Mouse (Mus musculus) limb, embryonic 15.5 days (tissue): ENCODE data around the gene Acss1. TPM values are rescaled to one million over a fixed set of nuclear protein-coding genes. Genes with fewer than 3 reads are reported as not detected.

Experiments used
- ATAC-seq: fragments of 200-750 bp; cut with Nextera tagmentation; 2 replicates; pipeline ENCODE4 v1.8.0; 2017; ENCODE audit warnings: low read depth, moderate TSS enrichment; ENCODE audit not compliant: insufficient number of reproducible peaks, low FRiP score, low TSS enrichment
- H3K27ac ChIP-seq: fragments of 300-500 bp; sonication (generic); 2 replicates; pipeline ENCODE4 v1.5.1; 2015; ENCODE audit warnings: moderate library complexity, mild to moderate bottlenecking, inconsistent platforms
- H3K27me3 ChIP-seq: fragments of 300-500 bp; sonication (generic); 2 replicates; pipeline ENCODE4 v1.6.1; 2015; ENCODE audit warnings: inconsistent platforms
- H3K36me3 ChIP-seq: fragments of 300-500 bp; sonication (generic); 2 replicates; pipeline ENCODE4 v1.6.1; 2015; ENCODE audit warnings: inconsistent platforms
- H3K4me1 ChIP-seq: fragments of 300-500 bp; sonication (generic); 2 replicates; pipeline ENCODE4 v1.6.1; 2015; ENCODE audit warnings: inconsistent platforms
- H3K4me2 ChIP-seq: fragments of 300-500 bp; sonication (generic); 2 replicates; pipeline ENCODE4 v1.6.1; 2015; ENCODE audit warnings: mild to moderate bottlenecking, inconsistent platforms
- H3K4me3 ChIP-seq: fragments of 300-500 bp; sonication (generic); 2 replicates; pipeline ENCODE4 v1.5.1; 2015; ENCODE audit warnings: mild to moderate bottlenecking, inconsistent platforms
- H3K9ac ChIP-seq: fragments of 300-500 bp; sonication (generic); 2 replicates; pipeline ENCODE4 v1.6.1; 2015; ENCODE audit warnings: inconsistent platforms
- H3K9me3 ChIP-seq: fragments of 300-500 bp; sonication (generic); 2 replicates; pipeline ENCODE4 v1.6.1; 2016; ENCODE audit warnings: inconsistent platforms
- WGBS: fragments of 180-500 bp; shearing (Covaris S2); methylation state at CpG from one replicate; pipeline ENCODE4 v1.1.7; 2015; 5-methylcytosine and 5-hydroxymethylcytosine counted together
- polyA plus RNA-seq: library from polyadenylated mRNA; unstranded; fragments of >200 nt; fragmentation: Nextera tagmentation; extraction: Ambion mirVana; gene quantifications from 2 replicates; pipeline ENCODE4 v1.2.1, GENCODE M21; 2015

The Acss1 gene
- polyA plus RNA-seq, 1 experiment from 2014 or later: 6.1 TPM

- Histone ChIP-seq H3K27ac (no peak overlapping the region), H3K4me3 (no peak overlapping the region), H3K9me3 (no peaks in the 10 kb centered on the region), H3K36me3 (0 out of 2 replicates have a peak, but pooled peaks cover 4% of the 10 kb centered on the region), H3K4me1 (no peaks in the 10 kb centered on the region), H3K27me3 (no peaks in the 10 kb centered on the region), H3K9ac (no peak overlapping the region), H3K4me2 (no peak overlapping the region)
- ATAC-seq: no peak
- WGBS: 86% methylated on average over 8 of the region's 8 CpGs
Measured at GRCm38 (mm10) chr2:150624926-150625325, 43.4 kb downstream of the Acss1 start.

GRCm38 (mm10) chr2:150623957-150624356, 44.3 kb downstream of the Acss1 start:
- H3K27ac ChIP-seq: no peak overlapping the region
- no peak overlapping the region for H3K9ac ChIP-seq
- no peak for ATAC-seq
- H3K4me1 ChIP-seq: no peaks in the 10 kb centered on the region
- no peak overlapping the region for H3K4me2 ChIP-seq
- 0 out of 2 replicates have a peak, but pooled peaks cover 4% of the 10 kb centered on the region for H3K36me3 ChIP-seq
- no peaks in the 10 kb centered on the region for H3K27me3 ChIP-seq
- no peaks in the 10 kb centered on the region for H3K9me3 ChIP-seq
- H3K4me3 ChIP-seq: no peak overlapping the region
- WGBS: 80% methylated on average over 3 of the region's 3 CpGs

- no peaks in the 10 kb centered on the region for H3K9me3 ChIP-seq
- H3K4me3 ChIP-seq: no peak overlapping the region
- H3K36me3 ChIP-seq: 0 out of 2 replicates have a peak, but pooled peaks cover 4% of the 10 kb centered on the region
- H3K4me2 ChIP-seq: no peak overlapping the region
- no peaks in the 10 kb centered on the region for H3K4me1 ChIP-seq
- 64% methylated on average over 3 of the region's 3 CpGs for WGBS
- no peak overlapping the region for H3K27ac ChIP-seq
- H3K9ac ChIP-seq: no peak overlapping the region
- ATAC-seq: no peak
- no peaks in the 10 kb centered on the region for H3K27me3 ChIP-seq
Measured at GRCm38 (mm10) chr2:150621698-150622097, 46.6 kb downstream of the Acss1 start.

- Histone ChIP-seq H3K27me3 (no peaks in the 10 kb centered on the region), H3K4me2 (no peak overlapping the region)
Measured at GRCm38 (mm10) chr2:150610097-150610496, 58.2 kb downstream of the Acss1 start.

GRCm38 (mm10) chr2:150608872-150609560, 59.3 kb downstream of the Acss1 start:
- Histone ChIP-seq H3K36me3 (no peaks in the 10 kb centered on the region), H3K9ac (peak overlapping the region; percentile 82), H3K9me3 (no peaks in the 10 kb centered on the region), H3K27me3 (no peaks in the 10 kb centered on the region), H3K4me1 (peaks cover 13% of the 10 kb centered on the region), H3K4me3 (peak overlapping the region; percentile 95), H3K27ac (peak overlapping the region; percentile 75), H3K4me2 (peak overlapping the region; percentile 87)
- no peak for ATAC-seq
- WGBS: 1% methylated on average over 10 of the region's 10 CpGs

More at GRCm38 (mm10) chr2:150610097-150610496, 58.2 kb downstream of the Acss1 start:
- Histone ChIP-seq H3K4me3 (no peak overlapping the region), H3K9me3 (no peaks in the 10 kb centered on the region), H3K36me3 (no peaks in the 10 kb centered on the region), H3K27ac (no peak overlapping the region), H3K9ac (no peak overlapping the region), H3K4me1 (peaks cover 13% of the 10 kb centered on the region)
- WGBS: 76% methylated on average over 3 of the region's 3 CpGs
- ATAC-seq: no peak

- Histone ChIP-seq H3K27me3 (no peaks in the 10 kb centered on the region), H3K9ac (peak within 1 kb of the TSS; percentile 82), H3K4me1 (peaks cover 13% of the 10 kb centered on the region), H3K9me3 (no peaks in the 10 kb centered on the region), H3K27ac (peak within 1 kb of the TSS; percentile 75), H3K4me2 (peak within 1 kb of the TSS; percentile 87), H3K36me3 (no peaks in the 10 kb centered on the region), H3K4me3 (peak within 1 kb of the TSS; percentile 95)
- WGBS: under 1% methylated on average over 42 of the region's 42 CpGs
- peak; percentile 95 for ATAC-seq
Measured at GRCm38 (mm10) chr2:150608087-150608799, 60.1 kb downstream of the Acss1 start, which contains the start of gene Apmap. TSS of gene Apmap (minus strand) at chr2:150608567.

- H3K4me1 ChIP-seq: peaks cover 13% of the 10 kb centered on the region
- H3K27me3 ChIP-seq: no peaks in the 10 kb centered on the region
- H3K9me3 ChIP-seq: no peaks in the 10 kb centered on the region
- H3K36me3 ChIP-seq: no peaks in the 10 kb centered on the region
- ATAC-seq: no peak
- no peak overlapping the region for H3K27ac ChIP-seq
- H3K9ac ChIP-seq: no peak overlapping the region
- peak overlapping the region; percentile 87; the same call in 1 of the 2 replicates for H3K4me2 ChIP-seq
- peak overlapping the region; percentile 95 for H3K4me3 ChIP-seq
- 74% methylated on average over 1 of the region's 1 CpGs for WGBS
Measured at GRCm38 (mm10) chr2:150607086-150607485, 61.2 kb downstream of the Acss1 start.

- H3K9ac ChIP-seq: no peak overlapping the region
- H3K9me3 ChIP-seq: no peaks in the 10 kb centered on the region
- no peaks in the 10 kb centered on the region for H3K36me3 ChIP-seq
- no peak overlapping the region for H3K4me2 ChIP-seq
- H3K4me3 ChIP-seq: no peak overlapping the region
- no peak overlapping the region for H3K27ac ChIP-seq
- H3K4me1 ChIP-seq: peaks cover 13% of the 10 kb centered on the region
- ATAC-seq: no peak
- no peaks in the 10 kb centered on the region for H3K27me3 ChIP-seq
- WGBS: 77% methylated on average over 2 of the region's 2 CpGs
Measured at GRCm38 (mm10) chr2:150604802-150605201, 63.5 kb downstream of the Acss1 start.

GRCm38 (mm10) chr2:150602166-150602565, 66.1 kb downstream of the Acss1 start:
- Histone ChIP-seq H3K9ac (no peak overlapping the region), H3K4me1 (peaks cover 2% of the 10 kb centered on the region), H3K27ac (no peak overlapping the region), H3K4me2 (no peak overlapping the region), H3K27me3 (no peaks in the 10 kb centered on the region), H3K9me3 (no peaks in the 10 kb centered on the region), H3K4me3 (no peak overlapping the region), H3K36me3 (no peaks in the 10 kb centered on the region)
- WGBS: 87% methylated on average over 2 of the region's 2 CpGs
- ATAC-seq: no peak

GRCm38 (mm10) chr2:150600263-150600662, 68.0 kb downstream of the Acss1 start:
- Histone ChIP-seq H3K9ac (no peak overlapping the region), H3K27ac (no peak overlapping the region), H3K27me3 (no peaks in the 10 kb centered on the region), H3K4me3 (no peak overlapping the region), H3K9me3 (no peaks in the 10 kb centered on the region), H3K4me1 (no peaks in the 10 kb centered on the region), H3K36me3 (0 out of 2 replicates have a peak, but pooled peaks cover 6% of the 10 kb centered on the region), H3K4me2 (no peak overlapping the region)
- 96% methylated on average over 2 of the region's 2 CpGs for WGBS
- ATAC-seq: no peak

GRCm38 (mm10) chr2:150595411-150596190, 72.7 kb downstream of the Acss1 start:
- H3K27me3 ChIP-seq: no peaks in the 10 kb centered on the region
- H3K9ac ChIP-seq: no peak overlapping the region
- no peak for ATAC-seq
- no peak overlapping the region for H3K4me3 ChIP-seq
- H3K9me3 ChIP-seq: no peaks in the 10 kb centered on the region
- peaks cover 26% of the 10 kb centered on the region; the same call in 1 of the 2 replicates for H3K36me3 ChIP-seq
- no peak overlapping the region for H3K4me2 ChIP-seq
- no peak overlapping the region for H3K27ac ChIP-seq
- WGBS: 85% methylated on average over 3 of the region's 3 CpGs
- no peaks in the 10 kb centered on the region for H3K4me1 ChIP-seq
